Mouse (Mus musculus) lung, postnatal 4 days (tissue): ENCODE data around the gene Abi3.
"Not testable (repeated sequence)": the region's sequence is repeated elsewhere in the genome, so short reads cannot be mapped to it uniquely, and the experiment has no call there.

Experiments
- DNase-seq, 2 experiments: peaks; one replicate each; pipeline ENCODE4 v3.0.0; 2021

Gene Abi3

GRCm38 (mm10) chr11:95842074-95842681 is at the start of gene Abi3:
Gene Abi3 (minus strand): TSS chr11:95842476.
- peak; percentile 69 to 77 for DNase-seq

GRCm38 (mm10) chr11:95890462-95891051 is 48.3 kb upstream of the Abi3 start:
- DNase-seq: no peak

- DNase-seq: not testable (repeated sequence)
Observed at GRCm38 (mm10) chr11:95879861-95880260, 37.6 kb upstream of the Abi3 start.

- peak; percentile 51 to 71 for DNase-seq
Observed at GRCm38 (mm10) chr11:95876296-95876695, 34.0 kb upstream of the Abi3 start.

- no peak for DNase-seq
Observed at GRCm38 (mm10) chr11:95875804-95876203, 33.5 kb upstream of the Abi3 start.

- no peak for DNase-seq
Observed at GRCm38 (mm10) chr11:95869918-95870470, 27.7 kb upstream of the Abi3 start.

GRCm38 (mm10) chr11:95869442-95869841 is 27.2 kb upstream of the Abi3 start:
- DNase-seq: no peak

- no peak for DNase-seq
Observed at GRCm38 (mm10) chr11:95861397-95861796, 19.1 kb upstream of the Abi3 start.

- no peak for DNase-seq
Observed at GRCm38 (mm10) chr11:95860071-95860490, 17.8 kb upstream of the Abi3 start.

- DNase-seq: no peak
Observed at GRCm38 (mm10) chr11:95859468-95859855, 17.2 kb upstream of the Abi3 start.

- DNase-seq: peak; percentile 98 to 99
Observed at GRCm38 (mm10) chr11:95858528-95859467, 16.5 kb upstream of the Abi3 start.

GRCm38 (mm10) chr11:95857716-95858527 is 15.6 kb upstream of the Abi3 start:
- no peak for DNase-seq

- no peak for DNase-seq
Observed at GRCm38 (mm10) chr11:95857306-95857705, 15.0 kb upstream of the Abi3 start.

- DNase-seq: peak; percentile 77 to 81
Observed at GRCm38 (mm10) chr11:95853684-95854083, 11.4 kb upstream of the Abi3 start.

- no peak for DNase-seq
Observed at GRCm38 (mm10) chr11:95850898-95851297, 8.6 kb upstream of the Abi3 start.

- no peak for DNase-seq
Observed at GRCm38 (mm10) chr11:95844935-95845334, 2.7 kb upstream of the Abi3 start.

GRCm38 (mm10) chr11:95843421-95843950 is 1.2 kb upstream of the Abi3 start:
- DNase-seq: peak in 1 of 2 experiments; percentile 50

- peak in 1 of 2 experiments; percentile 46 for DNase-seq
Observed at GRCm38 (mm10) chr11:95842953-95843352, 677 bp upstream of the Abi3 start.

GRCm38 (mm10) chr11:95841498-95841830 is 812 bp downstream of the Abi3 start:
- no peak for DNase-seq

- no peak for DNase-seq
Observed at GRCm38 (mm10) chr11:95840694-95841497, 1.4 kb downstream of the Abi3 start.
